In the genomic region with DNA sequence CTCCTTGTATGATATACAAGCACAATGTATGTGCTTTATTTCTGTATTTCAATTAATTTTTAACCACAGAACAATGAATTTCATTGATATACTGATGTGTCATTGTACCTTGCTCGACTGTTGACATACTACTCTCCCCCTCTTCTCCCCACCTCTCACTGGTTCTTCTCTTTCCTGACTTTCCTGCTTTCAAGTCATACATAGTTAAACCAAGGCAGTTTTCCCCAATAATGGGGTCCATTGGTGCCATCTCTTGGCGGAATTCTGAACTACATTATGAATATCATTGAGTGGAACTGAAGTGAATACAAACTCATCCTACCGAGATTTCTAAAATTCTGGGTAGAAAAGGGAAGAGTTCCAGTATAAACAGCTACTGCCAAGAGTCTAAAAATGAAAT, we compare ENCODE assay signal across 8 mouse cellular contexts. TPM values are rescaled to one million over a fixed set of nuclear protein-coding genes. Genes with fewer than 3 reads are reported as not detected.
DNase-seq lines count a peak whose midpoint lies in the region; ATAC-seq and TF ChIP-seq lines count a peak whose summit lies in the region.

No protein-coding gene starts in this region.

- TF ChIP-seq EP300 in heart, postnatal 0 days (IDR thresholded peaks at IDR 0.05; ENCODE audit: low read depth) = no peak

- no peak overlapping the region for H3K9ac ChIP-seq in heart, postnatal 0 days (replicated peaks; ENCODE audit: low read depth, low read length)
- H3K9ac ChIP-seq in heart, embryonic 12.5 days = no peak overlapping the region
- no peak overlapping the region for H3K9ac ChIP-seq in neural tube, embryonic 15.5 days (replicated peaks)

- WGBS in heart, postnatal 0 days = 15% methylated on average over 3 of the region's 3 CpGs
- WGBS in heart, embryonic 12.5 days = 13% methylated on average over 3 of the region's 3 CpGs
- 21% methylated on average over 3 of the region's 3 CpGs for WGBS in thymus, adult 2 months
- WGBS in neural tube, embryonic 15.5 days = 15% methylated on average over 3 of the region's 3 CpGs

- H3K4me2 ChIP-seq in heart, postnatal 0 days (ENCODE audit: low read depth, low read length) = no peak overlapping the region
- no peak overlapping the region for H3K4me2 ChIP-seq in heart, embryonic 12.5 days
- no peak overlapping the region for H3K4me2 ChIP-seq in neural tube, embryonic 15.5 days

- no peaks in the 10 kb centered on the region for H3K27me3 ChIP-seq in heart, postnatal 0 days (ENCODE audit: control insufficient read depth, insufficient read depth, low read length)
- no peaks in the 10 kb centered on the region for H3K27me3 ChIP-seq in heart, embryonic 12.5 days (replicated peaks)
- H3K27me3 ChIP-seq in thymus, adult 2 months (ENCODE audit: control insufficient read depth, insufficient read depth, low read length) = no peaks in the 10 kb centered on the region
- no peaks in the 10 kb centered on the region for H3K27me3 ChIP-seq in neural tube, embryonic 15.5 days (replicated peaks)

- H3K4me3 ChIP-seq in heart, postnatal 0 days (ENCODE audit: low read depth, low read length) = no peak overlapping the region
- no peak overlapping the region for H3K4me3 ChIP-seq in heart, embryonic 12.5 days
- no peak overlapping the region for H3K4me3 ChIP-seq in thymus, adult 2 months (ENCODE audit: control insufficient read depth, insufficient read depth, low read length)
- no peak overlapping the region for H3K4me3 ChIP-seq in neural tube, embryonic 15.5 days (replicated peaks)

- no peaks in the 10 kb centered on the region for H3K4me1 ChIP-seq in heart, postnatal 0 days (ENCODE audit: control insufficient read depth, insufficient read depth)
- H3K4me1 ChIP-seq in heart, embryonic 12.5 days (replicated peaks) = no peaks in the 10 kb centered on the region
- no peaks in the 10 kb centered on the region for H3K4me1 ChIP-seq in thymus, adult 2 months (replicated peaks; ENCODE audit: control insufficient read depth, insufficient read depth, low read length)
- H3K4me1 ChIP-seq in neural tube, embryonic 15.5 days = peaks cover 6% of the 10 kb centered on the region

- no peak for TF ChIP-seq POLR2A in thymus, adult 2 months (IDR thresholded peaks at IDR 0.05; ENCODE audit: control insufficient read depth, extremely low read depth, insufficient read depth, low read length, poor library complexity)

- H3K9me3 ChIP-seq in heart, postnatal 0 days (replicated peaks; ENCODE audit: control insufficient read depth, low read length) = no peaks in the 10 kb centered on the region
- H3K9me3 ChIP-seq in heart, embryonic 12.5 days (replicated peaks) = no peaks in the 10 kb centered on the region
- no peaks in the 10 kb centered on the region for H3K9me3 ChIP-seq in neural tube, embryonic 15.5 days (replicated peaks)

- peak; percentile 47 for TF ChIP-seq CTCF in heart, postnatal 0 days (IDR thresholded peaks at IDR 0.05; ENCODE audit: low read depth)
- no peak for TF ChIP-seq CTCF in thymus, adult 2 months (IDR thresholded peaks at IDR 0.05; ENCODE audit: borderline replicate concordance, control insufficient read depth, extremely low read depth, insufficient read depth, low read length, poor library complexity)

- ATAC-seq in heart, postnatal 0 days (ENCODE audit: insufficient read depth, low read depth) = no peak
- ATAC-seq in heart, embryonic 12.5 days (ENCODE audit: insufficient number of reproducible peaks, low FRiP score) = no peak
- ATAC-seq in neural tube, embryonic 15.5 days (ENCODE audit: low FRiP score) = peak; percentile 74; the same call in 1 of the 2 replicates

- H3K36me3 ChIP-seq in heart, postnatal 0 days (replicated peaks; ENCODE audit: control insufficient read depth, insufficient read depth, low read length) = no peaks in the 10 kb centered on the region
- H3K36me3 ChIP-seq in heart, embryonic 12.5 days = no peaks in the 10 kb centered on the region
- no peaks in the 10 kb centered on the region for H3K36me3 ChIP-seq in thymus, adult 2 months (ENCODE audit: control insufficient read depth, insufficient read depth, low read length)
- no peaks in the 10 kb centered on the region for H3K36me3 ChIP-seq in neural tube, embryonic 15.5 days

- no peak overlapping the region for H3K27ac ChIP-seq in heart, postnatal 0 days (ENCODE audit: low read depth)
- H3K27ac ChIP-seq in heart, embryonic 12.5 days (ENCODE audit: poor library complexity, severe bottlenecking) = no peak overlapping the region
- H3K27ac ChIP-seq in thymus, adult 2 months (ENCODE audit: control insufficient read depth, insufficient read depth, low read length) = no peak overlapping the region
- no peak overlapping the region for H3K27ac ChIP-seq in neural tube, embryonic 15.5 days (replicated peaks)

- DNase-seq in heart, postnatal 0 days (ENCODE audit: low spot score) = peak; percentile 11
- peak; percentile 16 for DNase-seq in thymus, adult 2 months
- no peak for DNase-seq in thymus, adult 18-20 months
- DNase-seq in cerebellum, postnatal 10 days = peak; percentile 56 to 81
- DNase-seq in induced T-regulatory cell, adult 2 months (ENCODE audit: low read depth) = peak; percentile 73
- no peak for DNase-seq in frontal cortex, postnatal 10 days (ENCODE audit: low spot score in 2 of 2)

RNA-seq across cellular contexts. Expression of gene Arxes2, which starts 30.0 kb away (rescaled TPM):
- total RNA-seq in heart, postnatal 0 days (2014; rRNA removed; ENCODE audit: low replicate concordance) = 14.9 and 31.1 TPM in 2 replicates
- polyA plus RNA-seq in heart, postnatal 0 days (2015; fragmentation: Nextera tagmentation; extraction: Ambion mirVana) = 37.5 and 37.7 TPM in 2 replicates
- polyA plus RNA-seq in heart, embryonic 12.5 days (2016; fragmentation: Nextera tagmentation; extraction: Ambion mirVana) = 87.1 and 89.7 TPM in 2 replicates
- 4.8 and 6.2 TPM in 2 replicates for polyA plus RNA-seq in thymus, adult 2 months (2012; rRNA removed)
- 244 and 276 TPM in 2 replicates for polyA plus RNA-seq in neural tube, embryonic 15.5 days (2015; fragmentation: Nextera tagmentation; extraction: Ambion mirVana)

Comparison
In these comparisons a context has a peak if more than half of its experiments do, and no peak if none do; other contexts are left out.
1. DNase-seq: peak in heart, postnatal 0 days (single experiment), thymus, adult 2 months (single experiment), cerebellum, postnatal 10 days (2 of 2) and induced T-regulatory cell, adult 2 months (single experiment); none in thymus, adult 18-20 months (0 of 2) and frontal cortex, postnatal 10 days (0 of 2).